Mouse (Mus musculus) T-helper 1 cell (primary cell): Measurements from ENCODE around the gene Tbx2.

Source experiments
- in situ Hi-C: fragments of 300-600 bp; cut with MboI, MseI; formaldehyde crosslinking; loops from one replicate; pipeline ENCODE4 v1.15.1; 2025; ENCODE audit warnings: high pct_unique_total_duplicates

Tbx2 gene

GRCm38 (mm10) chr11:85825031-85825430 is 7.3 kb upstream of the Tbx2 start:
- in situ Hi-C loops = loop anchor here (5.0 to 10.0 kb wide), 3 partner anchors 62 to 1300 kb away; partner anchors contain the start of genes Lhx1 and Tbx4

GRCm38 (mm10) chr11:85825823-85826222 is 6.5 kb upstream of the Tbx2 start:
- in situ Hi-C loops = loop anchor here (5.0 to 10.0 kb wide), 3 partner anchors 61 to 1301 kb away; partner anchors contain the start of genes Lhx1 and Tbx4

- in situ Hi-C loops = loop anchor here (5.0 to 10.0 kb wide), 3 partner anchors 60 to 1303 kb away; partner anchors contain the start of genes Lhx1 and Tbx4
Measured at GRCm38 (mm10) chr11:85827342-85827741, 5.0 kb upstream of the Tbx2 start.

GRCm38 (mm10) chr11:85828691-85829519 is 3.4 kb upstream of the Tbx2 start:
- in situ Hi-C loops = loop anchor here (5.0 to 10.0 kb wide), 3 partner anchors 58 to 1304 kb away; partner anchors contain the start of genes Lhx1 and Tbx4

- in situ Hi-C loops = loop anchor here (5.0 to 10.0 kb wide), 3 partner anchors 58 to 1305 kb away; partner anchors contain the start of genes Lhx1 and Tbx4
Measured at GRCm38 (mm10) chr11:85829520-85830440, 2.6 kb upstream of the Tbx2 start.

- in situ Hi-C loops = no loop called here
Measured at GRCm38 (mm10) chr11:85830901-85831341, 1.4 kb upstream of the Tbx2 start.

GRCm38 (mm10) chr11:85831656-85832230 is 608 bp upstream of the Tbx2 start:
- in situ Hi-C loops = no loop called here

GRCm38 (mm10) chr11:85833081-85833521 is 750 bp downstream of the Tbx2 start:
- in situ Hi-C loops = no loop called here

- in situ Hi-C loops = no loop called here
Measured at GRCm38 (mm10) chr11:85833761-85834385, 1.5 kb downstream of the Tbx2 start.

- in situ Hi-C loops = no loop called here
Measured at GRCm38 (mm10) chr11:85834386-85834931, 2.1 kb downstream of the Tbx2 start.

- in situ Hi-C loops = no loop called here
Measured at GRCm38 (mm10) chr11:85835001-85835752, 2.8 kb downstream of the Tbx2 start.

- in situ Hi-C loops = no loop called here
Measured at GRCm38 (mm10) chr11:85835753-85836522, 3.6 kb downstream of the Tbx2 start.

- in situ Hi-C loops = no loop called here
Measured at GRCm38 (mm10) chr11:85836523-85837290, 4.4 kb downstream of the Tbx2 start.

GRCm38 (mm10) chr11:85837291-85837647 is 4.9 kb downstream of the Tbx2 start:
- in situ Hi-C loops = no loop called here

- in situ Hi-C loops = no loop called here
Measured at GRCm38 (mm10) chr11:85837648-85838423, 5.5 kb downstream of the Tbx2 start.

- in situ Hi-C loops = no loop called here
Measured at GRCm38 (mm10) chr11:85838424-85839257, 6.3 kb downstream of the Tbx2 start.
